Mouse (Mus musculus) intestine, embryonic 14.5 days (tissue): ENCODE data around the gene Pyroxd1. TPM values are rescaled to one million over a fixed set of nuclear protein-coding genes. Genes with fewer than 3 reads are reported as not detected.
A peak's percentile ranks its signal among the peaks of the same experiment; 100 is the strongest.
"Not testable (repeated sequence)": the region's sequence is repeated elsewhere in the genome, so short reads cannot be mapped to it uniquely, and the experiment has no call there.

ENCODE experiments used
- ATAC-seq: fragments of 200-750 bp; cut with Nextera tagmentation; replicated peaks from 2 replicates; pipeline ENCODE4 v1.8.0; 2017; ENCODE audit warnings: low read depth, moderate number of reproducible peaks, moderate TSS enrichment, moderate library complexity; ENCODE audit not compliant: low FRiP score, low TSS enrichment
- DNase-seq: peaks from one replicate; pipeline ENCODE4 v3.0.0-alpha.2; 2018; ENCODE audit warnings: low spot score
- H3K27ac ChIP-seq: fragments of 300-500 bp; sonication (generic); 2 replicates; pipeline ENCODE4 v1.5.1; 2014; ENCODE audit warnings: low read depth, mild to moderate bottlenecking, control low read depth
- H3K27me3 ChIP-seq: fragments of 300-500 bp; sonication (generic); replicated peaks from 2 replicates; pipeline ENCODE4 v1.6.1; 2014; ENCODE audit warnings: low read length, control low read depth; ENCODE audit not compliant: control insufficient read depth, insufficient read depth
- H3K36me3 ChIP-seq: fragments of 300-500 bp; sonication (generic); 2 replicates; pipeline ENCODE4 v1.6.1; 2014; ENCODE audit warnings: low read length, control low read depth; ENCODE audit not compliant: control insufficient read depth, insufficient read depth
- H3K4me1 ChIP-seq: fragments of 300-500 bp; sonication (generic); replicated peaks from 2 replicates; pipeline ENCODE4 v1.6.1; 2014; ENCODE audit warnings: low read length, control low read depth, mixed read lengths; ENCODE audit not compliant: control insufficient read depth, insufficient read depth
- H3K4me2 ChIP-seq: fragments of 300-500 bp; sonication (generic); 2 replicates; pipeline ENCODE4 v1.6.1; 2014; ENCODE audit warnings: low read length
- H3K4me3 ChIP-seq: fragments of 300-500 bp; sonication (generic); 2 replicates; pipeline ENCODE4 v1.5.1; 2014; ENCODE audit warnings: low read depth, low read length, control low read depth, mixed read lengths
- H3K9ac ChIP-seq: fragments of 300-500 bp; sonication (generic); 2 replicates; pipeline ENCODE4 v1.6.1; 2014; ENCODE audit warnings: mild to moderate bottlenecking, low read length
- H3K9me3 ChIP-seq: fragments of 300-500 bp; sonication (generic); 2 replicates; pipeline ENCODE4 v1.6.1; 2016; ENCODE audit warnings: low read length, control low read depth; ENCODE audit not compliant: control insufficient read depth
- WGBS: fragments of 180-500 bp; shearing (Covaris S2); extraction: QIAGEN DNeasy Blood & Tissue Kit; methylation state at CpG from one replicate; pipeline ENCODE4 v1.1.7; 2014; 5-methylcytosine and 5-hydroxymethylcytosine counted together
- polyA plus RNA-seq: library from polyadenylated mRNA; unstranded; fragments of >200 nt; fragmentation: Nextera tagmentation; extraction: Ambion mirVana; gene quantifications from 2 replicates; pipeline ENCODE4 v1.2.1, GENCODE M21; 2014

Gene Pyroxd1
- polyA plus RNA-seq, 1 experiment from 2014 or later: 14.2 TPM

- WGBS: 35% methylated on average over 2 of the region's 2 CpGs
- no peaks in the 10 kb centered on the region for H3K36me3 ChIP-seq
- ATAC-seq: no peak
Measured at GRCm38 (mm10) chr6:142339576-142339975, 5.9 kb upstream of the Pyroxd1 start.

GRCm38 (mm10) chr6:142343561-142343960 is 1.9 kb upstream of the Pyroxd1 start:
- H3K4me1 ChIP-seq: peaks cover 11% of the 10 kb centered on the region; the same call in 1 of the 2 replicates
- H3K9ac ChIP-seq: no peak overlapping the region
- no peaks in the 10 kb centered on the region for H3K36me3 ChIP-seq
- WGBS: 76% methylated on average over 2 of the region's 2 CpGs
- no peak overlapping the region for H3K4me2 ChIP-seq
- H3K27ac ChIP-seq: no peak overlapping the region
- H3K27me3 ChIP-seq: no peaks in the 10 kb centered on the region
- H3K9me3 ChIP-seq: no peaks in the 10 kb centered on the region
- DNase-seq: peak; percentile 78
- no peak for ATAC-seq
- H3K4me3 ChIP-seq: no peak overlapping the region

More at GRCm38 (mm10) chr6:142339576-142339975, 5.9 kb upstream of the Pyroxd1 start:
- no peak overlapping the region for H3K4me3 ChIP-seq
- no peaks in the 10 kb centered on the region for H3K27me3 ChIP-seq
- H3K4me2 ChIP-seq: no peak overlapping the region
- H3K9ac ChIP-seq: no peak overlapping the region
- no peaks in the 10 kb centered on the region for H3K4me1 ChIP-seq
- no peaks in the 10 kb centered on the region for H3K9me3 ChIP-seq
- no peak overlapping the region for H3K27ac ChIP-seq
- DNase-seq: no peak

GRCm38 (mm10) chr6:142346181-142347110 is 992 bp downstream of the Pyroxd1 start:
- H3K27ac ChIP-seq: no peak overlapping the region
- H3K4me2 ChIP-seq: peak overlapping the region; percentile 53
- H3K4me3 ChIP-seq: peak overlapping the region; percentile 82
- DNase-seq: no peak
- H3K27me3 ChIP-seq: no peaks in the 10 kb centered on the region
- ATAC-seq: peak; percentile 37
- H3K9me3 ChIP-seq: no peaks in the 10 kb centered on the region
- H3K36me3 ChIP-seq: peaks cover 23% of the 10 kb centered on the region
- WGBS: 44% methylated on average over 12 of the region's 12 CpGs
- peaks cover 11% of the 10 kb centered on the region; the same call in 1 of the 2 replicates for H3K4me1 ChIP-seq
- peak overlapping the region; percentile 40 for H3K9ac ChIP-seq

GRCm38 (mm10) chr6:142347431-142348385 is 2.3 kb downstream of the Pyroxd1 start:
- no peaks in the 10 kb centered on the region for H3K9me3 ChIP-seq
- WGBS: 72% methylated on average over 11 of the region's 11 CpGs
- no peak overlapping the region for H3K4me2 ChIP-seq
- H3K27ac ChIP-seq: no peak overlapping the region
- H3K4me1 ChIP-seq: peaks cover 11% of the 10 kb centered on the region; the same call in 1 of the 2 replicates
- no peak overlapping the region for H3K9ac ChIP-seq
- ATAC-seq (no peak), DNase-seq (no peak)
- H3K36me3 ChIP-seq: peaks cover 35% of the 10 kb centered on the region
- no peak overlapping the region for H3K4me3 ChIP-seq
- no peaks in the 10 kb centered on the region for H3K27me3 ChIP-seq

- peaks cover 64% of the 10 kb centered on the region for H3K36me3 ChIP-seq
- WGBS: 74% methylated on average over 3 of the region's 3 CpGs
- DNase-seq, H3K4me3 ChIP-seq, H3K9me3 ChIP-seq, ATAC-seq, H3K27ac ChIP-seq, H3K4me2 ChIP-seq, H3K4me1 ChIP-seq, H3K9ac ChIP-seq, H3K27me3 ChIP-seq: not testable (repeated sequence)
Measured at GRCm38 (mm10) chr6:142352099-142352498, 6.6 kb downstream of the Pyroxd1 start.

- H3K4me1 ChIP-seq: no peaks in the 10 kb centered on the region
- WGBS: 67% methylated on average over 7 of the region's 7 CpGs
- H3K27ac ChIP-seq: no peak overlapping the region
- H3K4me2 ChIP-seq: no peak overlapping the region
- no peak for ATAC-seq
- H3K9me3 ChIP-seq: no peaks in the 10 kb centered on the region
- no peak overlapping the region for H3K9ac ChIP-seq
- no peaks in the 10 kb centered on the region for H3K27me3 ChIP-seq
- peaks cover 69% of the 10 kb centered on the region for H3K36me3 ChIP-seq
- H3K4me3 ChIP-seq: no peak overlapping the region
- DNase-seq: no peak
Measured at GRCm38 (mm10) chr6:142357106-142357505, 11.7 kb downstream of the Pyroxd1 start.

GRCm38 (mm10) chr6:142362036-142362435 is 16.6 kb downstream of the Pyroxd1 start:
- H3K4me2 ChIP-seq: no peak overlapping the region
- no peaks in the 10 kb centered on the region for H3K27me3 ChIP-seq
- H3K4me1 ChIP-seq: no peaks in the 10 kb centered on the region
- no peak overlapping the region for H3K27ac ChIP-seq
- DNase-seq (no peak), ATAC-seq (no peak)
- 89% methylated on average over 6 of the region's 6 CpGs for WGBS
- no peak overlapping the region for H3K9ac ChIP-seq
- peaks cover 63% of the 10 kb centered on the region for H3K36me3 ChIP-seq
- no peaks in the 10 kb centered on the region for H3K9me3 ChIP-seq
- H3K4me3 ChIP-seq: no peak overlapping the region

- H3K27me3 ChIP-seq: no peaks in the 10 kb centered on the region
- no peak overlapping the region for H3K9ac ChIP-seq
- ATAC-seq (no peak), DNase-seq (no peak)
- no peaks in the 10 kb centered on the region for H3K4me1 ChIP-seq
- WGBS: 70% methylated on average over 9 of the region's 9 CpGs
- no peak overlapping the region for H3K4me2 ChIP-seq
- no peak overlapping the region for H3K27ac ChIP-seq
- H3K4me3 ChIP-seq: no peak overlapping the region
- H3K36me3 ChIP-seq: peaks cover 62% of the 10 kb centered on the region
- no peaks in the 10 kb centered on the region for H3K9me3 ChIP-seq
Measured at GRCm38 (mm10) chr6:142363019-142363576, 17.6 kb downstream of the Pyroxd1 start.
